9 mouse cellular contexts compared by ENCODE assay signal in the genomic region with DNA sequence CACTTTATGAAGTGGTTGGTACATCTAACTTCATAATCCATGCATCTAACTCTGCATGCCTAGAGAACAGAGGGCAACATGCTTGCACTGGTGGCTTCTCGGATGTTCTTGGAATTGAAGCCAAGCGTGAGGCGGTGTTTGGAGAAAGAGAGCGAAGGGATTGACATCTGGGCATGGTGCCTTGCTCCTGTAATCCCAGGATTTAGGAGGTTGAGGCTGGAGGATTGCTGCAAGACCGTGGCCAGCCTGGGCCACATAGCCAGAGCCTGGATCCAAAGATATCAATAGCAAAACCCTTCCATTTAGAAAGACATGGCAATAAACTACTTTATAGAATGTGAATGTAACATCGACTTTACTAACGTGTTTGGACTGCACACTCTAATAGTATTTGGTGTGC. TPM values are rescaled to one million over a fixed set of nuclear protein-coding genes. Genes with fewer than 3 reads are reported as not detected.
DNase-seq lines count a peak whose midpoint lies in the region; ATAC-seq and TF ChIP-seq lines count a peak whose summit lies in the region.
"Had no signal": no experiment of that assay in that cellular context is flagged by ENCODE, and none has a peak within 500 bp of the region (broad histone marks: within the 10 kb centered on the region; RNA-seq: fewer than 3 reads in every experiment).

No protein-coding gene starts in this region.

- no peak for TF ChIP-seq CTCF in embryonic fibroblast, embryonic 13.5 days (IDR thresholded peaks at IDR 0.05; ENCODE audit: borderline replicate concordance, insufficient read depth, low read length)
- TF ChIP-seq CTCF in cerebellum, adult 2 months (IDR thresholded peaks at IDR 0.05; ENCODE audit: borderline replicate concordance, insufficient read depth, low read depth, low read length), result no peak

- H3K4me1 ChIP-seq in kidney, embryonic 16.5 days (ENCODE audit: insufficient read depth, low read length), result peaks cover 41% of the 10 kb centered on the region
- peaks cover 29% of the 10 kb centered on the region; the same call in 1 of the 2 replicates for H3K4me1 ChIP-seq in kidney, embryonic 14.5 days (ENCODE audit: control insufficient read depth, insufficient read depth, low read length)
- peaks cover 14% of the 10 kb centered on the region for H3K4me1 ChIP-seq in embryonic fibroblast, embryonic 13.5 days (ENCODE audit: control insufficient read depth, insufficient read depth, low read length)
- peaks cover 19% of the 10 kb centered on the region for H3K4me1 ChIP-seq in intestine, embryonic 15.5 days (replicated peaks)
- peaks cover 54% of the 10 kb centered on the region for H3K4me1 ChIP-seq in neural tube, embryonic 13.5 days (replicated peaks)
- peaks cover 2% of the 10 kb centered on the region; the same call in 1 of the 2 replicates for H3K4me1 ChIP-seq in cerebellum, adult 2 months (ENCODE audit: control insufficient read depth, insufficient read depth, low read length)

- no peaks in the 10 kb centered on the region for H3K27me3 ChIP-seq in kidney, embryonic 16.5 days (ENCODE audit: insufficient read depth, low read length)
- H3K27me3 ChIP-seq in kidney, embryonic 14.5 days (ENCODE audit: control insufficient read depth, insufficient read depth, low read length), result no peaks in the 10 kb centered on the region
- no peaks in the 10 kb centered on the region for H3K27me3 ChIP-seq in intestine, embryonic 15.5 days (replicated peaks)
- no peaks in the 10 kb centered on the region for H3K27me3 ChIP-seq in neural tube, embryonic 13.5 days
- H3K27me3 ChIP-seq in cerebellum, adult 2 months (ENCODE audit: control insufficient read depth, insufficient read depth, low read length), result no peaks in the 10 kb centered on the region

- DNase-seq in cerebellum, adult 2 months, result no peak
- no peak for DNase-seq in spleen, postnatal 36 days (ENCODE audit: low spot score in 2 of 2)
- DNase-seq in layer of hippocampus, adult 9-11 months, result no peak
- DNase-seq: kidney, postnatal 25 days had no signal

- H3K9me3 ChIP-seq in kidney, embryonic 16.5 days (ENCODE audit: low read length), result no peaks in the 10 kb centered on the region; the same call in 1 of the 2 replicates
- H3K9me3 ChIP-seq in kidney, embryonic 14.5 days (ENCODE audit: control insufficient read depth, low read length), result no peaks in the 10 kb centered on the region
- no peaks in the 10 kb centered on the region for H3K9me3 ChIP-seq in intestine, embryonic 15.5 days
- no peaks in the 10 kb centered on the region for H3K9me3 ChIP-seq in neural tube, embryonic 13.5 days

- H3K27ac ChIP-seq in kidney, embryonic 16.5 days (ENCODE audit: low read length), result peak overlapping the region; percentile 74; the same call in 1 of the 2 replicates
- H3K27ac ChIP-seq in kidney, embryonic 14.5 days (ENCODE audit: low read depth, low read length), result no peak overlapping the region
- peak overlapping the region; percentile 68 for H3K27ac ChIP-seq in embryonic fibroblast, embryonic 13.5 days (ENCODE audit: insufficient read depth, low read length)
- no peak overlapping the region for H3K27ac ChIP-seq in intestine, embryonic 15.5 days
- no peak overlapping the region; the same call in 1 of the 2 replicates for H3K27ac ChIP-seq in neural tube, embryonic 13.5 days (replicated peaks)
- no peak overlapping the region for H3K27ac ChIP-seq in cerebellum, adult 2 months (ENCODE audit: insufficient read depth, low read length)

- H3K4me2 ChIP-seq in kidney, embryonic 16.5 days (replicated peaks; ENCODE audit: low read depth, low read length), result no peak overlapping the region
- no peak overlapping the region for H3K4me2 ChIP-seq in kidney, embryonic 14.5 days (replicated peaks; ENCODE audit: low read depth, low read length)
- peak overlapping the region; percentile 14; the same call in 1 of the 2 replicates for H3K4me2 ChIP-seq in intestine, embryonic 15.5 days (replicated peaks)
- H3K4me2 ChIP-seq in neural tube, embryonic 13.5 days, result peak overlapping the region; percentile 80

- no peak for TF ChIP-seq POLR2A in embryonic fibroblast, embryonic 13.5 days (IDR thresholded peaks at IDR 0.05; ENCODE audit: low read depth, low read length)
- no peak for TF ChIP-seq POLR2A in cerebellum, adult 2 months (IDR thresholded peaks at IDR 0.05; ENCODE audit: borderline replicate concordance, insufficient read depth, low read length)

- ATAC-seq in kidney, embryonic 16.5 days (ENCODE audit: low FRiP score, low TSS enrichment), result no peak
- ATAC-seq in kidney, embryonic 14.5 days (ENCODE audit: low FRiP score, low TSS enrichment), result no peak
- ATAC-seq in intestine, embryonic 15.5 days, result no peak
- no peak for ATAC-seq in neural tube, embryonic 13.5 days (ENCODE audit: low read depth)

- H3K9ac ChIP-seq in kidney, embryonic 16.5 days (replicated peaks; ENCODE audit: low read length), result 0 out of 2 replicates have a peak overlapping the region, but pooled peaks have one; percentile 16
- H3K9ac ChIP-seq in kidney, embryonic 14.5 days (ENCODE audit: low read depth, low read length), result no peak overlapping the region
- no peak overlapping the region for H3K9ac ChIP-seq in intestine, embryonic 15.5 days
- H3K9ac ChIP-seq in neural tube, embryonic 13.5 days, result peak overlapping the region; percentile 39

- WGBS in kidney, embryonic 16.5 days, result 78% methylated on average over 7 of the region's 7 CpGs
- WGBS in kidney, embryonic 14.5 days, result 85% methylated on average over 7 of the region's 7 CpGs
- 89% methylated on average over 7 of the region's 7 CpGs for WGBS in intestine, embryonic 15.5 days
- 80% methylated on average over 7 of the region's 7 CpGs for WGBS in neural tube, embryonic 13.5 days
- 61% methylated on average over 7 of the region's 7 CpGs for WGBS in cerebellum, adult 2 months

- H3K4me3 ChIP-seq in kidney, embryonic 16.5 days (ENCODE audit: low read length), result no peak overlapping the region
- H3K4me3 ChIP-seq in kidney, embryonic 14.5 days (ENCODE audit: low read length), result no peak overlapping the region
- H3K4me3 ChIP-seq in embryonic fibroblast, embryonic 13.5 days (ENCODE audit: insufficient read depth, low read length), result no peak overlapping the region
- H3K4me3 ChIP-seq in intestine, embryonic 15.5 days (replicated peaks), result no peak overlapping the region
- H3K4me3 ChIP-seq in neural tube, embryonic 13.5 days, result peak overlapping the region; percentile 18
- no peak overlapping the region for H3K4me3 ChIP-seq in cerebellum, adult 2 months (replicated peaks; ENCODE audit: insufficient read depth, low read depth, low read length)

- no peaks in the 10 kb centered on the region for H3K36me3 ChIP-seq in kidney, embryonic 16.5 days (ENCODE audit: insufficient read depth, low read length)
- no peaks in the 10 kb centered on the region for H3K36me3 ChIP-seq in kidney, embryonic 14.5 days (ENCODE audit: control insufficient read depth, insufficient read depth, low read length)
- H3K36me3 ChIP-seq in intestine, embryonic 15.5 days, result no peaks in the 10 kb centered on the region
- H3K36me3 ChIP-seq in neural tube, embryonic 13.5 days, result no peaks in the 10 kb centered on the region

RNA-seq across cellular contexts. Expression of gene Bpgm, which starts 2.0 kb away (rescaled TPM):
- polyA plus RNA-seq in kidney, embryonic 16.5 days (2015; fragmentation: Nextera tagmentation; extraction: Ambion mirVana), result 50.8 and 58.4 TPM in 2 replicates
- polyA plus RNA-seq in kidney, embryonic 14.5 days (2014; fragmentation: Nextera tagmentation; extraction: Ambion mirVana), result 32.3 and 42.3 TPM in 2 replicates
- polyA plus RNA-seq in embryonic fibroblast, embryonic 13.5 days (2011; ENCODE audit: insufficient read length, low read depth, missing spikeins), result 36.7 and 40.9 TPM in 2 replicates
- polyA plus RNA-seq in intestine, embryonic 15.5 days (2015; fragmentation: Nextera tagmentation; extraction: Ambion mirVana), result 40.4 and 49.7 TPM in 2 replicates
- polyA plus RNA-seq in neural tube, embryonic 13.5 days (2015; fragmentation: Nextera tagmentation; extraction: Ambion mirVana), result 74.0 and 75.0 TPM in 2 replicates
- 101 and 117 TPM in 2 replicates for polyA plus RNA-seq in cerebellum, adult 2 months (2012; rRNA removed)

Comparison
In these comparisons a context has a peak if more than half of its experiments do, and no peak if none do; other contexts are left out.
1. H3K27ac ChIP-seq: peak in kidney, embryonic 16.5 days (single experiment) and embryonic fibroblast, embryonic 13.5 days (single experiment); none in kidney, embryonic 14.5 days (single experiment), intestine, embryonic 15.5 days (single experiment), neural tube, embryonic 13.5 days (single experiment) and cerebellum, adult 2 months (single experiment).
2. H3K9ac ChIP-seq: peak in kidney, embryonic 16.5 days (single experiment) and neural tube, embryonic 13.5 days (single experiment); none in kidney, embryonic 14.5 days (single experiment) and intestine, embryonic 15.5 days (single experiment).
3. H3K4me2 ChIP-seq: peak in intestine, embryonic 15.5 days (single experiment) and neural tube, embryonic 13.5 days (single experiment); none in kidney, embryonic 16.5 days (single experiment) and kidney, embryonic 14.5 days (single experiment).